Mouse (Mus musculus) embryonic facial prominence, embryonic 12.5 days (tissue): Measurements from ENCODE around the gene Zscan26. TPM values are rescaled to one million over a fixed set of nuclear protein-coding genes. Genes with fewer than 3 reads are reported as not detected.
"Not testable (repeated sequence)": the region's sequence is repeated elsewhere in the genome, so short reads cannot be mapped to it uniquely, and the experiment has no call there.

Source experiments
- ATAC-seq: fragments of 200-750 bp; cut with Nextera tagmentation; 2 replicates; pipeline ENCODE4 v1.8.0; 2017; ENCODE audit not compliant: insufficient number of reproducible peaks, insufficient read depth, low FRiP score, low TSS enrichment
- H3K27ac ChIP-seq: fragments of 300-500 bp; sonication (generic); 2 replicates; pipeline ENCODE4 v1.5.1; 2016; ENCODE audit warnings: mild to moderate bottlenecking
- H3K27me3 ChIP-seq: fragments of 300-500 bp; sonication (generic); 2 replicates; pipeline ENCODE4 v1.6.1; 2016; ENCODE audit warnings: mild to moderate bottlenecking, moderate library complexity
- H3K36me3 ChIP-seq: fragments of 300-500 bp; sonication (generic); 2 replicates; pipeline ENCODE4 v1.6.1; 2016; ENCODE audit warnings: mild to moderate bottlenecking
- H3K4me1 ChIP-seq: fragments of 300-500 bp; sonication (generic); 2 replicates; pipeline ENCODE4 v1.6.1; 2016
- H3K4me2 ChIP-seq: fragments of 300-500 bp; sonication (generic); replicated peaks from 2 replicates; pipeline ENCODE4 v1.6.1; 2016; ENCODE audit warnings: mild to moderate bottlenecking, moderate library complexity
- H3K4me3 ChIP-seq: fragments of 300-500 bp; sonication (generic); 2 replicates; pipeline ENCODE4 v1.5.1; 2016; ENCODE audit warnings: mild to moderate bottlenecking
- H3K9ac ChIP-seq: fragments of 300-500 bp; sonication (generic); 2 replicates; pipeline ENCODE4 v1.6.1; 2016; ENCODE audit warnings: mild to moderate bottlenecking, moderate library complexity
- H3K9me3 ChIP-seq: fragments of 300-500 bp; sonication (generic); 2 replicates; pipeline ENCODE4 v1.6.1; 2016; ENCODE audit warnings: mild to moderate bottlenecking, moderate library complexity
- WGBS: fragments of 180-500 bp; shearing (Covaris S2); methylation state at CpG from one replicate; pipeline ENCODE4 v1.1.7; 2016; 5-methylcytosine and 5-hydroxymethylcytosine counted together
- polyA plus RNA-seq: library from polyadenylated mRNA; unstranded; fragments of >200 nt; fragmentation: Nextera tagmentation; extraction: Ambion mirVana; gene quantifications from 2 replicates; pipeline ENCODE4 v1.2.1, GENCODE M21; 2016

Gene Zscan26
- polyA plus RNA-seq, 1 experiment from 2014 or later = 30.5 TPM

- not testable (repeated sequence) for H3K4me1 ChIP-seq, H3K36me3 ChIP-seq, H3K9me3 ChIP-seq, H3K27me3 ChIP-seq, H3K27ac ChIP-seq, H3K9ac ChIP-seq, ATAC-seq, H3K4me3 ChIP-seq, H3K4me2 ChIP-seq
- 56% methylated on average over 9 of the region's 9 CpGs for WGBS
These were observed 9.0 kb upstream of the Zscan26 start for GRCm38 (mm10) chr13:21462516-21462915.

GRCm38 (mm10) chr13:21456347-21456746 lies 2.8 kb upstream of the Zscan26 start:
- Histone ChIP-seq H3K9me3 (no peaks in the 10 kb centered on the region), H3K9ac (no peak overlapping the region), H3K27ac (no peak overlapping the region), H3K4me2 (no peak overlapping the region), H3K27me3 (peaks cover 10% of the 10 kb centered on the region; the same call in 1 of the 2 replicates), H3K4me1 (0 out of 2 replicates have a peak, but pooled peaks cover 6% of the 10 kb centered on the region), H3K4me3 (no peak overlapping the region), H3K36me3 (0 out of 2 replicates have a peak, but pooled peaks cover 2% of the 10 kb centered on the region)
- ATAC-seq = no peak
- 9% methylated on average over 4 of the region's 4 CpGs for WGBS

- Histone ChIP-seq H3K9me3 (no peaks in the 10 kb centered on the region), H3K9ac (no peak overlapping the region), H3K27ac (no peak overlapping the region), H3K4me3 (no peak overlapping the region), H3K4me2 (no peak overlapping the region), H3K4me1 (0 out of 2 replicates have a peak, but pooled peaks cover 6% of the 10 kb centered on the region), H3K27me3 (peaks cover 7% of the 10 kb centered on the region; the same call in 1 of the 2 replicates), H3K36me3 (0 out of 2 replicates have a peak, but pooled peaks cover 3% of the 10 kb centered on the region)
- 85% methylated on average over 3 of the region's 3 CpGs for WGBS
- ATAC-seq = no peak
These were observed 603 bp upstream of the Zscan26 start for GRCm38 (mm10) chr13:21454133-21454532.

GRCm38 (mm10) chr13:21453042-21453441 lies 488 bp downstream of the Zscan26 start:
- no peaks in the 10 kb centered on the region for H3K9me3 ChIP-seq
- peak overlapping the region; percentile 70 for H3K4me3 ChIP-seq
- H3K4me2 ChIP-seq = peak overlapping the region; percentile 71
- H3K27me3 ChIP-seq = peaks cover 7% of the 10 kb centered on the region; the same call in 1 of the 2 replicates
- peak overlapping the region; percentile 73 for H3K9ac ChIP-seq
- 3% methylated on average over 13 of the region's 13 CpGs for WGBS
- 0 out of 2 replicates have a peak, but pooled peaks cover 6% of the 10 kb centered on the region for H3K4me1 ChIP-seq
- H3K36me3 ChIP-seq = peaks cover 10% of the 10 kb centered on the region
- peak overlapping the region; percentile 69; the same call in 1 of the 2 replicates for H3K27ac ChIP-seq
- ATAC-seq = no peak

- Histone ChIP-seq H3K4me2 (no peak overlapping the region), H3K36me3 (peaks cover 52% of the 10 kb centered on the region), H3K9me3 (no peaks in the 10 kb centered on the region)
These were observed 5.5 kb downstream of the Zscan26 start for GRCm38 (mm10) chr13:21447856-21448614.

GRCm38 (mm10) chr13:21446796-21447195 lies 6.7 kb downstream of the Zscan26 start:
- no peaks in the 10 kb centered on the region for H3K4me1 ChIP-seq
- H3K4me3 ChIP-seq = no peak overlapping the region
- no peak overlapping the region for H3K9ac ChIP-seq
- no peak overlapping the region for H3K4me2 ChIP-seq
- no peaks in the 10 kb centered on the region for H3K9me3 ChIP-seq
- H3K36me3 ChIP-seq = peaks cover 52% of the 10 kb centered on the region
- H3K27me3 ChIP-seq = no peaks in the 10 kb centered on the region
- 89% methylated on average over 9 of the region's 9 CpGs for WGBS
- H3K27ac ChIP-seq = no peak overlapping the region
- no peak for ATAC-seq

More at GRCm38 (mm10) chr13:21447856-21448614, 5.5 kb downstream of the Zscan26 start:
- H3K4me3 ChIP-seq = no peak overlapping the region
- H3K4me1 ChIP-seq = 0 out of 2 replicates have a peak, but pooled peaks cover 6% of the 10 kb centered on the region
- H3K27me3 ChIP-seq = no peaks in the 10 kb centered on the region
- whole genome bisulfite sequencing = 72% methylated on average over 16 of the region's 16 CpGs
- no peak overlapping the region for H3K27ac ChIP-seq
- H3K9ac ChIP-seq = no peak overlapping the region
- ATAC-seq = no peak

- no peaks in the 10 kb centered on the region for H3K9me3 ChIP-seq
- peak overlapping the region; percentile 62; the same call in 1 of the 2 replicates for H3K9ac ChIP-seq
- ATAC-seq = no peak
- H3K36me3 ChIP-seq = peaks cover 27% of the 10 kb centered on the region
- H3K4me2 ChIP-seq = peak overlapping the region; percentile 76
- WGBS = 14% methylated on average over 10 of the region's 10 CpGs
- no peak overlapping the region for H3K27ac ChIP-seq
- peak overlapping the region; percentile 52 for H3K4me3 ChIP-seq
- no peaks in the 10 kb centered on the region for H3K27me3 ChIP-seq
- H3K4me1 ChIP-seq = peaks cover 7% of the 10 kb centered on the region; the same call in 1 of the 2 replicates
These were observed 12.3 kb downstream of the Zscan26 start for GRCm38 (mm10) chr13:21441207-21441572.

- WGBS = under 1% methylated on average over 32 of the region's 32 CpGs
- peaks cover 7% of the 10 kb centered on the region; the same call in 1 of the 2 replicates for H3K4me1 ChIP-seq
- H3K4me3 ChIP-seq = peak within 1 kb of the TSS; percentile 52
- peaks cover 23% of the 10 kb centered on the region for H3K36me3 ChIP-seq
- peak within 1 kb of the TSS; percentile 52 for H3K27ac ChIP-seq
- no peaks in the 10 kb centered on the region for H3K27me3 ChIP-seq
- H3K4me2 ChIP-seq = peak within 1 kb of the TSS; percentile 76
- peak within 1 kb of the TSS; percentile 62 for H3K9ac ChIP-seq
- ATAC-seq = peak; percentile 67; the same call in 1 of the 2 replicates
- no peaks in the 10 kb centered on the region for H3K9me3 ChIP-seq
These were observed 12.9 kb downstream of the Zscan26 start, which contains the start of gene Pgbd1 for GRCm38 (mm10) chr13:21440503-21441206. Pgbd1 (minus strand) TSS chr13:21441058.

GRCm38 (mm10) chr13:21435476-21435875 lies 18.1 kb downstream of the Zscan26 start:
- Histone ChIP-seq H3K9ac (no peak overlapping the region), H3K4me2 (no peak overlapping the region), H3K27me3 (no peaks in the 10 kb centered on the region), H3K4me3 (no peak overlapping the region), H3K4me1 (peaks cover 7% of the 10 kb centered on the region; the same call in 1 of the 2 replicates), H3K9me3 (no peaks in the 10 kb centered on the region), H3K27ac (no peak overlapping the region), H3K36me3 (no peaks in the 10 kb centered on the region)
- no peak for ATAC-seq
- 81% methylated on average over 4 of the region's 4 CpGs for WGBS

- Histone ChIP-seq H3K9me3 (no peaks in the 10 kb centered on the region), H3K4me1 (no peaks in the 10 kb centered on the region), H3K4me2 (no peak overlapping the region), H3K27me3 (no peaks in the 10 kb centered on the region), H3K27ac (no peak overlapping the region), H3K36me3 (no peaks in the 10 kb centered on the region), H3K9ac (no peak overlapping the region), H3K4me3 (no peak overlapping the region)
- 90% methylated on average over 1 of the region's 1 CpGs for WGBS
- no peak for ATAC-seq
These were observed 25.9 kb downstream of the Zscan26 start for GRCm38 (mm10) chr13:21427631-21428030.

- no peaks in the 10 kb centered on the region for H3K9me3 ChIP-seq
- no peak overlapping the region for H3K4me2 ChIP-seq
- H3K27me3 ChIP-seq = no peaks in the 10 kb centered on the region
- H3K36me3 ChIP-seq = no peaks in the 10 kb centered on the region
- ATAC-seq = no peak
- no peak overlapping the region for H3K9ac ChIP-seq
- WGBS = 55% methylated on average over 5 of the region's 5 CpGs
- no peaks in the 10 kb centered on the region for H3K4me1 ChIP-seq
- no peak overlapping the region for H3K27ac ChIP-seq
- no peak overlapping the region for H3K4me3 ChIP-seq
These were observed 30.2 kb downstream of the Zscan26 start for GRCm38 (mm10) chr13:21423301-21423700.
